Mouse (Mus musculus) spleen, adult 2 months (tissue): ENCODE measurements around the gene Dut.

ENCODE experiments used
- CTCF ChIP-seq: fragments of 200-500 bp; IDR thresholded peaks from 2 replicates; pipeline ENCODE4 v1.5.1; 2011; ENCODE audit warnings: mild to moderate bottlenecking, inconsistent platforms; ENCODE audit not compliant: insufficient read depth, insufficient read length, insufficient replicate concordance; ENCODE audit errors: extremely low read depth
- POLR2A ChIP-seq: fragments of 200-500 bp; IDR thresholded peaks from 2 replicates; pipeline ENCODE4 v1.6.1; 2011; ENCODE audit warnings: low read depth, low read length, inconsistent platforms

- TF ChIP-seq CTCF (no peak), POLR2A (no peak)
Observed at GRCm38 (mm10) chr2:125249339-125249738, 2.3 kb downstream of the Dut start.
